Mouse (Mus musculus) ES-E14 (cell line): ENCODE measurements around the gene Ide. TPM values are rescaled to one million over a fixed set of nuclear protein-coding genes. Genes with fewer than 3 reads are reported as not detected.
"Not testable (repeated sequence)": the region's sequence is repeated elsewhere in the genome, so short reads cannot be mapped to it uniquely, and the experiment has no call there.

ENCODE experiments used
- DNase-seq: peaks from one replicate; pipeline ENCODE4 v3.0.0-alpha.2; 2013; ENCODE audit warnings: low read depth, low spot score
- H3K27ac ChIP-seq: 2 replicates; pipeline ENCODE4 v1.5.1; 2012; ENCODE audit warnings: low read depth, mild to moderate bottlenecking, low read length, moderate library complexity, mixed read lengths; ENCODE audit not compliant: poor library complexity, insufficient read depth, severe bottlenecking
- H3K36me3 ChIP-seq: 2 replicates; pipeline ENCODE4 v1.6.1; 2012; ENCODE audit warnings: mild to moderate bottlenecking, low read length, moderate library complexity, mixed read lengths; ENCODE audit not compliant: control insufficient read depth, poor library complexity, insufficient read depth, severe bottlenecking
- H3K4me1 ChIP-seq, 2 experiments: fragments of 150-350 bp in 1 of 2; sonication (generic) in 1 of 2; 2 replicates each; pipeline ENCODE4 v1.6.1; 2012; ENCODE audit warnings: low read length in 2 of 2, mild to moderate bottlenecking in 1 of 2, mixed read lengths in 1 of 2; ENCODE audit not compliant: control insufficient read depth in 2 of 2, insufficient read depth in 2 of 2, poor library complexity in 1 of 2
- H3K4me3 ChIP-seq, 2 experiments: fragments of 150-350 bp in 1 of 2; sonication (generic) in 1 of 2; 2 replicates each; pipeline ENCODE4 v1.5.1; 2012; ENCODE audit warnings: low read length in 2 of 2, low read depth in 1 of 2, mild to moderate bottlenecking in 1 of 2, mixed read lengths in 1 of 2; ENCODE audit not compliant: insufficient read depth in 1 of 2, poor library complexity in 1 of 2, severe bottlenecking in 1 of 2
- H3K9ac ChIP-seq: 2 replicates; pipeline ENCODE4 v1.6.1; 2012; ENCODE audit warnings: low read depth, mild to moderate bottlenecking, low read length, mixed read lengths; ENCODE audit not compliant: poor library complexity, insufficient read depth, severe bottlenecking
- H3K9me3 ChIP-seq: fragments of 150-350 bp; sonication (generic); 2 replicates; pipeline ENCODE4 v1.6.1; 2012; ENCODE audit warnings: low read depth, mild to moderate bottlenecking, low read length; ENCODE audit not compliant: control insufficient read depth, insufficient read depth
- CHD2 ChIP-seq: IDR thresholded peaks from 2 replicates; pipeline ENCODE4 v1.6.1; 2014; ENCODE audit warnings: mild to moderate bottlenecking, low read depth, low read length, inconsistent platforms
- HCFC1 ChIP-seq: IDR thresholded peaks from 2 replicates; pipeline ENCODE4 v1.6.1; 2012; ENCODE audit warnings: low read length, inconsistent platforms, borderline replicate concordance; ENCODE audit not compliant: insufficient read depth
- MAFK ChIP-seq: IDR thresholded peaks from 2 replicates; pipeline ENCODE4 v1.6.1; 2014; ENCODE audit warnings: mild to moderate bottlenecking, low read depth, low read length, inconsistent platforms; ENCODE audit not compliant: insufficient read depth
- ZC3H11A ChIP-seq: IDR thresholded peaks from 2 replicates; pipeline ENCODE4 v1.6.1; 2012; ENCODE audit warnings: low read depth, mild to moderate bottlenecking, inconsistent platforms, low read length, borderline replicate concordance
- ZNF384 ChIP-seq: IDR thresholded peaks from 2 replicates; pipeline ENCODE4 v1.6.1; 2012; ENCODE audit warnings: low read depth, low read length, inconsistent platforms
- in situ Hi-C, 2 experiments: fragments of 600-800 bp; cut with MboI; formaldehyde crosslinking; loops; one replicate each; pipeline ENCODE4 v1.15.1; 2025; ENCODE audit warnings: low sequenced_read_pairs in 2 of 2, inconsistent platforms in 1 of 2; ENCODE audit not compliant: unreplicated experiment in 2 of 2
- total RNA-seq: library from RNA; depleted of rRNA; stranded (reverse); fragments of 300-350 nt; gene quantifications from 2 replicates; pipeline ENCODE4 v1.2.3, GENCODE M21; 2012

Ide gene
- total RNA-seq, 1 experiment = 44.8 TPM

DNA sequence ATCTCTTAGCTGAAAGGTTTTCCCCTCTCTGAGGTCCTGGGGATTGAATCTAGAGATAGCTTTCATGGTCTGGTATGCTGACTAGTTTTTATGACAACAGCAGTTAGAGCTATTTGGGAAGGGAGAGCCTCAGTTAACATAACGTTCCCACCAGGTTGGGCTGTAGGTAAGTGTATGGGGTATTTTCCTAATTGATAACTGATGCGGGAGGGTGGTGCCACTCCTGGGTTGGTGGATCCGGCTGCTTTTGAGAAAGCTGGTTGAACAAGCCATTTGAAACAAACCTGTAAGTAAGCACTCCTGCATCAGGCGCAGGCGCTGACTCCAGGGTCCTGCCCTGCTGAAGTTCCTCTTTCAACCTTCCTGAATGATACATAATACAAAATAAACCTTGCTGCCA, 100.3 kb downstream of the Ide start:
- Histone ChIP-seq H3K4me3 (no peak overlapping the region), H3K4me1 (peaks cover 0 to 4% of the 10 kb centered on the region in 2 experiments; a peak in 3 of 4 replicates), H3K36me3 (no peaks in the 10 kb centered on the region), H3K27ac (no peak overlapping the region), H3K9me3 (no peaks in the 10 kb centered on the region), H3K9ac (no peak overlapping the region)
- TF ChIP-seq ZC3H11A (no peak), MAFK (no peak), ZNF384 (no peak), HCFC1 (no peak), CHD2 (no peak)
- no peak for DNase-seq
- in situ Hi-C loops = no loop called here

DNA sequence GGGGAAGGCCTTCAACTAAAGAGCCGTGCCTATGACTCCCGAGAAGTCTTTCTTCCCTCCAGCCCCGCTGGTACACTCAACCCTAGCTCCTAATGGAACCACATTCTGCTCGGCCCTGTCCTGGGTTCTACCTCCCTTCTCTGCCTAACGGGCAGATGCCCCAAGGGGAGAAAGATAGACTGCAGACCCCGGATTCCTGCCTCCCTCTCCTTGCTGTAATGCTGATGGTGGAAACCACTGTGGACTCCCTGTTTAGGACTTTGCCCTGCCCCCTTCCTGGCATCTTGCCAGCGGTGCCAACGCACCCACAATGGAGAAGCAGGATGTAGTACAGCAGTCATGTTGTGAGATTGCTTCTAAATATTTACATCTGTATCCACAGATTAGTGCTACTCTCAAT, 101.8 kb downstream of the Ide start:
- TF ChIP-seq ZC3H11A = no peak
- no peak for TF ChIP-seq HCFC1
- no peak for TF ChIP-seq CHD2
- TF ChIP-seq MAFK = no peak
- no peak for TF ChIP-seq ZNF384
- H3K4me3 ChIP-seq = no peak overlapping the region
- no peaks in the 10 kb centered on the region for H3K9me3 ChIP-seq
- H3K27ac ChIP-seq = no peak overlapping the region
- H3K9ac ChIP-seq = no peak overlapping the region
- DNase-seq = no peak
- in situ Hi-C loops = no loop called here
- no peaks in the 10 kb centered on the region for H3K36me3 ChIP-seq
- H3K4me1 ChIP-seq = peaks cover 0 to 4% of the 10 kb centered on the region in 2 experiments; a peak in 3 of 4 replicates

DNA sequence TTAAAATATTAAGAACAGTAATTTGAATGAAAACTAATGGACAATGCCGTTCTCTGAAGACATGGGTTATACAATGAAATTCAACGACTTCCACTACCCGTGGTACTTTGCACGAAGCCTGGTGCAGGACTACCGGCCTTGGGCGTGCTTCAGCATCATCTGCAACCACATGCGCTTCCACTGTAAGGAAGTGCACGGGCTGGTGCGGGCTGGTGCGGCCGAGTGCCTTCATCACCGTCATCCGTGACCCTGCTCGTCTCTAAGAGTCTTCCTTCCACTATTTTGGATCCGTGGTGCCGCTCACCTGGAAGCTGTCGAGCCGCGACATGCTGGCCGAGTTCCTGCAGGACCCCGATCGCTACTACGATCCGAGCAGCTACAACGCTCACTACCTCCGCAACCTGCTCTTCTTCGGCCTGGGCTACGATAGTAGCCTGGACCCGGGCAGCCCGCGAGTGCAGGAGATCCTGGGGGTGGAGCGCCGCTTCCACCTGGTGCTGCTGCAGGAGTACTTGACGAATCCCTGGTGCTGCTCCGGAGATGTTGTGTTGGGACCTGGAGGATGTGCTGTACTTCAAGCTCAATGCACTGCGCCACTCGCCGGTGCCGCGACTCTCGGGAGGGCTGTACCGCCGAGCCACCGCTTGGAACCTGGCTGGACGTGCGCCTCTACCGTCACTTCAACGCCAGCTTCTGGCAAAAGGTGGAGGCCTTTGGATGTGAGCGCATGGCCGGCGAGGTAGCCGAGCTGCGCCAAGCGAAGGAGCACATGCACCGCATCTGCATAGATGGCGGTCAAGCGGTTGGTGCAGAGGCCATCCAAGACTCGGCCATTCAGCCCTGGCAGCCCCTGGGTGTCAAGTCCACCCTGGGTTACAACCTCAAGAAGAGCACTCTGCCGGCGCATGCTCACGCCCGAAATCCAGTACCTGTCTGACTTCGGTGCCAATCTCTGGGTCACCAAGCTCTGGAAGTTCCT, 103.8 kb downstream of the Ide start:
- TF ChIP-seq ZNF384 (no peak), MAFK (no peak), ZC3H11A (no peak), CHD2 (no peak), HCFC1 (no peak)
- peak overlapping the region; percentile 2 for H3K9ac ChIP-seq
- peaks cover 0 to 2% of the 10 kb centered on the region in 2 experiments; a peak in 3 of 4 replicates for H3K4me1 ChIP-seq
- in situ Hi-C loops = no loop called here
- no peaks in the 10 kb centered on the region for H3K9me3 ChIP-seq
- H3K27ac ChIP-seq = no peak overlapping the region
- peak overlapping the region; percentile 48 to 53 for H3K4me3 ChIP-seq
- DNase-seq = no peak
- no peaks in the 10 kb centered on the region for H3K36me3 ChIP-seq

DNA sequence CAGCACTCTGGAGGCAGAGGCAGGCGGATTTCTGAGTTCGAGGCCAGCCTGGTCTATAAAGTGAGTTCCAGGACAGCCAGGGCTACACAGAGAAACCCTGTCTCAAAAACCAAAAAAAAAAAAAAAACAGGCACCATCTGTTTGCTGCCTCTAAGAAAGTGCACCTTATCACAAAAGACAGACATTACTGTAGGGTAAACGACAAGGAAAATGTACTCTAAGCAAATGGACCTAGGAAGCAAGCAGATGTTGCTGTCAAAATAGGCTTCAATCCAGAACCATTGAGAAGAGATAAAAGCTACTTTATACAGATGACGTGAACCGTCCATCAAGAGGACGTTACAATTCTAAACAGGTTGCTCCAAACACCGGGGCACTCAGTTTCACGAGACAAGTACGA, 105.1 kb downstream of the Ide start:
- H3K4me1 ChIP-seq, H3K4me3 ChIP-seq, in situ Hi-C loops, H3K9me3 ChIP-seq, H3K36me3 ChIP-seq, H3K27ac ChIP-seq, H3K9ac ChIP-seq, DNase-seq: not testable (repeated sequence)
